Mouse (Mus musculus): ENCODE measurements around the gene Mief1.

Gene Mief1

GRCm38 (mm10) chr15:80233733-80234509 is at the start of gene Mief1:
Gene Mief1 (plus strand): TSS chr15:80234018.
- TF ChIP-seq GATA4 (IDR thresholded peaks at IDR 0.05; ENCODE audit: insufficient replicate concordance, low read length): peak; percentile 47; the same call in 1 of the 2 replicates

- TF ChIP-seq GATA4 (IDR thresholded peaks at IDR 0.05; ENCODE audit: insufficient replicate concordance, low read length): no peak
These were observed 44.9 kb upstream of the Mief1 start for GRCm38 (mm10) chr15:80188927-80189326.

GRCm38 (mm10) chr15:80190075-80190474 is 43.7 kb upstream of the Mief1 start:
- TF ChIP-seq GATA4 (IDR thresholded peaks at IDR 0.05; ENCODE audit: insufficient replicate concordance, low read length): no peak

GRCm38 (mm10) chr15:80191585-80192245 is 42.1 kb upstream of the Mief1 start:
- no peak for TF ChIP-seq GATA4 (IDR thresholded peaks at IDR 0.05; ENCODE audit: insufficient replicate concordance, low read length)

- no peak for TF ChIP-seq GATA4 (IDR thresholded peaks at IDR 0.05; ENCODE audit: insufficient replicate concordance, low read length)
These were observed 41.6 kb upstream of the Mief1 start for GRCm38 (mm10) chr15:80192246-80192585.

- no peak for TF ChIP-seq GATA4 (IDR thresholded peaks at IDR 0.05; ENCODE audit: insufficient replicate concordance, low read length)
These were observed 41.0 kb upstream of the Mief1 start for GRCm38 (mm10) chr15:80192847-80193246.

- TF ChIP-seq GATA4 (IDR thresholded peaks at IDR 0.05; ENCODE audit: insufficient replicate concordance, low read length): no peak
These were observed 34.3 kb upstream of the Mief1 start for GRCm38 (mm10) chr15:80199556-80199955.

GRCm38 (mm10) chr15:80202111-80202775 is 31.6 kb upstream of the Mief1 start:
- no peak for TF ChIP-seq GATA4 (IDR thresholded peaks at IDR 0.05; ENCODE audit: insufficient replicate concordance, low read length)

- no peak for TF ChIP-seq GATA4 (IDR thresholded peaks at IDR 0.05; ENCODE audit: insufficient replicate concordance, low read length)
These were observed 30.4 kb upstream of the Mief1 start for GRCm38 (mm10) chr15:80203406-80203805.

GRCm38 (mm10) chr15:80206057-80206565 is 27.7 kb upstream of the Mief1 start:
- TF ChIP-seq GATA4 (IDR thresholded peaks at IDR 0.05; ENCODE audit: insufficient replicate concordance, low read length): no peak

- TF ChIP-seq GATA4 (IDR thresholded peaks at IDR 0.05; ENCODE audit: insufficient replicate concordance, low read length): no peak
These were observed 25.4 kb upstream of the Mief1 start for GRCm38 (mm10) chr15:80208446-80208845.

- TF ChIP-seq GATA4 (IDR thresholded peaks at IDR 0.05; ENCODE audit: insufficient replicate concordance, low read length): no peak
These were observed 20.1 kb upstream of the Mief1 start for GRCm38 (mm10) chr15:80213688-80214087.

- TF ChIP-seq GATA4 (IDR thresholded peaks at IDR 0.05; ENCODE audit: insufficient replicate concordance, low read length): no peak
These were observed 17.9 kb upstream of the Mief1 start for GRCm38 (mm10) chr15:80215716-80216479.

GRCm38 (mm10) chr15:80216480-80216820 is 17.4 kb upstream of the Mief1 start:
- no peak for TF ChIP-seq GATA4 (IDR thresholded peaks at IDR 0.05; ENCODE audit: insufficient replicate concordance, low read length)

GRCm38 (mm10) chr15:80217476-80217875 is 16.3 kb upstream of the Mief1 start:
- no peak for TF ChIP-seq GATA4 (IDR thresholded peaks at IDR 0.05; ENCODE audit: insufficient replicate concordance, low read length)
